Mouse (Mus musculus) c-Kit-negative CD71-positive TER-119-positive erythroid progenitor cells, embryonic 14.5 days (primary cell): ENCODE data around the gene Sema3d.

Source experiments
- DNase-seq: peaks from one replicate; pipeline ENCODE4 v3.0.0-alpha.2; 2013; ENCODE audit warnings: low read depth, low spot score

The Sema3d gene

GRCm38 (mm10) chr5:12383133-12383959, at the start of gene Sema3d:
Gene Sema3d, plus strand, starts transcription at chr5:12383385.
- DNase-seq = no peak

- no peak for DNase-seq
Measured at GRCm38 (mm10) chr5:12377261-12377660, 5.9 kb upstream of the Sema3d start.

- no peak for DNase-seq
Measured at GRCm38 (mm10) chr5:12378900-12379299, 4.3 kb upstream of the Sema3d start.

GRCm38 (mm10) chr5:12382010-12382409, 1.2 kb upstream of the Sema3d start:
- DNase-seq = no peak

GRCm38 (mm10) chr5:12383960-12384285, 738 bp downstream of the Sema3d start:
- no peak for DNase-seq

GRCm38 (mm10) chr5:12392667-12393066, 9.5 kb downstream of the Sema3d start:
- DNase-seq = no peak

GRCm38 (mm10) chr5:12399271-12399670, 16.1 kb downstream of the Sema3d start:
- DNase-seq = no peak

- DNase-seq = no peak
Measured at GRCm38 (mm10) chr5:12404229-12404628, 21.0 kb downstream of the Sema3d start.

GRCm38 (mm10) chr5:12412595-12412994, 29.4 kb downstream of the Sema3d start:
- DNase-seq = no peak

GRCm38 (mm10) chr5:12423264-12423663, 40.1 kb downstream of the Sema3d start:
- no peak for DNase-seq

GRCm38 (mm10) chr5:12441737-12442136, 58.6 kb downstream of the Sema3d start:
- no peak for DNase-seq

- no peak for DNase-seq
Measured at GRCm38 (mm10) chr5:12442176-12443105, 59.3 kb downstream of the Sema3d start.

- no peak for DNase-seq
Measured at GRCm38 (mm10) chr5:12451089-12451488, 67.9 kb downstream of the Sema3d start.

GRCm38 (mm10) chr5:12454946-12455345, 71.8 kb downstream of the Sema3d start:
- DNase-seq = no peak

- DNase-seq = no peak
Measured at GRCm38 (mm10) chr5:12457509-12457908, 74.3 kb downstream of the Sema3d start.

- no peak for DNase-seq
Measured at GRCm38 (mm10) chr5:12467568-12468336, 84.6 kb downstream of the Sema3d start.

- DNase-seq = no peak
Measured at GRCm38 (mm10) chr5:12474904-12475638, 91.9 kb downstream of the Sema3d start.

GRCm38 (mm10) chr5:12475639-12475916, 92.4 kb downstream of the Sema3d start:
- no peak for DNase-seq

GRCm38 (mm10) chr5:12487926-12488325, 104.7 kb downstream of the Sema3d start:
- DNase-seq = no peak

GRCm38 (mm10) chr5:12491704-12492103, 108.5 kb downstream of the Sema3d start:
- no peak for DNase-seq

- no peak for DNase-seq
Measured at GRCm38 (mm10) chr5:12498227-12498928, 115.2 kb downstream of the Sema3d start.
